ENCODE assay signal across 8 mouse cellular contexts in genomic region chr9:104444906-104445305, GRCm38 (mm10).
A peak's percentile ranks its signal among the peaks of the same experiment; 100 is the strongest.
DNase-seq lines count a peak whose midpoint lies in the region; ATAC-seq and TF ChIP-seq lines count a peak whose summit lies in the region.

No protein-coding gene starts in this region.

- H3K27me3 ChIP-seq in intestine, postnatal 0 days (replicated peaks; ENCODE audit: control insufficient read depth, insufficient read depth, low read length), result no peaks in the 10 kb centered on the region
- H3K27me3 ChIP-seq in intestine, embryonic 16.5 days (replicated peaks; ENCODE audit: control insufficient read depth, insufficient read depth, low read length), result no peaks in the 10 kb centered on the region

- no peaks in the 10 kb centered on the region for H3K9me3 ChIP-seq in intestine, postnatal 0 days (ENCODE audit: control insufficient read depth)
- no peaks in the 10 kb centered on the region for H3K9me3 ChIP-seq in intestine, embryonic 16.5 days (ENCODE audit: control insufficient read depth, low read length)

- H3K9ac ChIP-seq in intestine, postnatal 0 days (ENCODE audit: low read depth, low read length), result no peak overlapping the region
- H3K9ac ChIP-seq in intestine, embryonic 16.5 days (ENCODE audit: low read depth, low read length), result no peak overlapping the region

- DNase-seq in adrenal gland, adult 2 months, result peak; percentile 25
- peak; percentile 22 for DNase-seq in cerebellum, postnatal 36 days
- peak; percentile 12 to 30 for DNase-seq in layer of hippocampus, adult 8-10 months (ENCODE audit: low spot score in 2 of 2)
- DNase-seq in lung, postnatal 14 days, result peak; percentile 46
- DNase-seq in spleen, postnatal 10 days (ENCODE audit: low spot score in 2 of 2), result peak; percentile 4 to 50

- peak; percentile 71 for TF ChIP-seq CTCF in intestine, postnatal 0 days (IDR thresholded peaks at IDR 0.05; ENCODE audit: low read depth)

- 55% methylated on average over 5 of the region's 5 CpGs for WGBS in intestine, postnatal 0 days
- 52% methylated on average over 5 of the region's 5 CpGs for WGBS in intestine, embryonic 16.5 days

- H3K4me1 ChIP-seq in intestine, postnatal 0 days (replicated peaks; ENCODE audit: control insufficient read depth, insufficient read depth, low read length), result no peaks in the 10 kb centered on the region
- no peaks in the 10 kb centered on the region for H3K4me1 ChIP-seq in intestine, embryonic 16.5 days (ENCODE audit: control insufficient read depth, insufficient read depth, low read length)

- no peak overlapping the region for H3K4me2 ChIP-seq in intestine, postnatal 0 days (replicated peaks; ENCODE audit: low read depth)
- H3K4me2 ChIP-seq in intestine, embryonic 16.5 days (ENCODE audit: low read depth, low read length), result no peak overlapping the region

- no peak overlapping the region for H3K4me3 ChIP-seq in intestine, postnatal 0 days (ENCODE audit: low read depth, low read length)
- H3K4me3 ChIP-seq in intestine, embryonic 16.5 days (ENCODE audit: low read length), result no peak overlapping the region

- ATAC-seq in intestine, postnatal 0 days, result no peak
- ATAC-seq in intestine, embryonic 16.5 days, result no peak
- ATAC-seq in megakaryocyte-erythroid progenitor cell, adult 5-6 weeks (replicated peaks; ENCODE audit: low FRiP score, low TSS enrichment, poor library complexity, severe bottlenecking), result no peak; the same call in 1 of the 2 replicates

- H3K27ac ChIP-seq in intestine, postnatal 0 days (ENCODE audit: low read depth, low read length), result no peak overlapping the region
- no peak overlapping the region for H3K27ac ChIP-seq in intestine, embryonic 16.5 days (ENCODE audit: low read length)

- H3K36me3 ChIP-seq in intestine, postnatal 0 days (ENCODE audit: control insufficient read depth, insufficient read depth), result no peaks in the 10 kb centered on the region
- no peaks in the 10 kb centered on the region for H3K36me3 ChIP-seq in intestine, embryonic 16.5 days (ENCODE audit: control insufficient read depth, insufficient read depth, low read length)
